In genomic region chr5:88721565-88722212, GRCm38 (mm10) we compare ENCODE assay signal across 8 mouse cellular contexts. TPM values are rescaled to one million over a fixed set of nuclear protein-coding genes. Genes with fewer than 3 reads are reported as not detected.
A peak's percentile ranks its signal among the peaks of the same experiment; 100 is the strongest.
DNase-seq lines count a peak whose midpoint lies in the region; ATAC-seq and TF ChIP-seq lines count a peak whose summit lies in the region.

No protein-coding gene starts in this region.

- no peak for TF ChIP-seq CTCF in layer of hippocampus, adult 2 months (conservative IDR thresholded peaks at IDR 0.05)
- no peak for TF ChIP-seq CTCF in cerebellum, adult 2 months (IDR thresholded peaks at IDR 0.05; ENCODE audit: borderline replicate concordance, insufficient read depth, low read depth, low read length)

- H3K4me3 ChIP-seq in layer of hippocampus, adult 2 months: peak overlapping the region; percentile 83
- peak overlapping the region; percentile 69 for H3K4me3 ChIP-seq in cerebellum, adult 2 months (replicated peaks; ENCODE audit: insufficient read depth, low read depth, low read length)
- peak overlapping the region; percentile 96 for H3K4me3 ChIP-seq in forebrain, embryonic 16.5 days (replicated peaks; ENCODE audit: low read length)
- H3K4me3 ChIP-seq in intestine, embryonic 16.5 days (ENCODE audit: low read length): peak overlapping the region; percentile 100
- H3K4me3 ChIP-seq in liver, embryonic 13.5 days (replicated peaks): peak overlapping the region; percentile 100
- H3K4me3 ChIP-seq in stomach, embryonic 15.5 days (replicated peaks): peak overlapping the region; percentile 98

- no peaks in the 10 kb centered on the region for H3K36me3 ChIP-seq in forebrain, embryonic 16.5 days (ENCODE audit: control insufficient read depth, insufficient read depth)
- H3K36me3 ChIP-seq in intestine, embryonic 16.5 days (ENCODE audit: control insufficient read depth, insufficient read depth, low read length): no peaks in the 10 kb centered on the region
- peaks cover 3% of the 10 kb centered on the region for H3K36me3 ChIP-seq in liver, embryonic 13.5 days
- no peaks in the 10 kb centered on the region for H3K36me3 ChIP-seq in stomach, embryonic 15.5 days

- no peaks in the 10 kb centered on the region for H3K27me3 ChIP-seq in cerebellum, adult 2 months (ENCODE audit: control insufficient read depth, insufficient read depth, low read length)
- H3K27me3 ChIP-seq in forebrain, embryonic 16.5 days (replicated peaks; ENCODE audit: control insufficient read depth, insufficient read depth, low read length): no peaks in the 10 kb centered on the region
- no peaks in the 10 kb centered on the region for H3K27me3 ChIP-seq in intestine, embryonic 16.5 days (replicated peaks; ENCODE audit: control insufficient read depth, insufficient read depth, low read length)
- no peaks in the 10 kb centered on the region for H3K27me3 ChIP-seq in liver, embryonic 13.5 days
- H3K27me3 ChIP-seq in stomach, embryonic 15.5 days (replicated peaks): no peaks in the 10 kb centered on the region

- TF ChIP-seq POLR2A in cerebellum, adult 2 months (IDR thresholded peaks at IDR 0.05; ENCODE audit: borderline replicate concordance, insufficient read depth, low read length): no peak

- peaks cover 3% of the 10 kb centered on the region; the same call in 1 of the 2 replicates for H3K4me1 ChIP-seq in cerebellum, adult 2 months (ENCODE audit: control insufficient read depth, insufficient read depth, low read length)
- H3K4me1 ChIP-seq in forebrain, embryonic 16.5 days (replicated peaks; ENCODE audit: control insufficient read depth, insufficient read depth, low read length): peaks cover 26% of the 10 kb centered on the region
- H3K4me1 ChIP-seq in intestine, embryonic 16.5 days (ENCODE audit: control insufficient read depth, insufficient read depth, low read length): peaks cover 16% of the 10 kb centered on the region
- H3K4me1 ChIP-seq in liver, embryonic 13.5 days (replicated peaks): peaks cover 53% of the 10 kb centered on the region
- peaks cover 21% of the 10 kb centered on the region for H3K4me1 ChIP-seq in stomach, embryonic 15.5 days

- DNase-seq in layer of hippocampus, adult 2 months (ENCODE audit: low spot score in 2 of 2): no peak
- DNase-seq in layer of hippocampus, adult 18-20 months (ENCODE audit: low spot score in 2 of 2): no peak
- peak; percentile 33 to 64 for DNase-seq in cerebellum, adult 2 months
- peak; percentile 56 for DNase-seq in liver, embryonic 13.5 days

- WGBS in cerebellum, adult 2 months: under 1% methylated on average over 31 of the region's 31 CpGs
- WGBS in forebrain, embryonic 16.5 days: under 1% methylated on average over 31 of the region's 31 CpGs
- 1% methylated on average over 31 of the region's 31 CpGs for WGBS in intestine, embryonic 16.5 days
- under 1% methylated on average over 31 of the region's 31 CpGs for WGBS in liver, embryonic 13.5 days (ENCODE audit: insufficient replicate concordance)
- 2% methylated on average over 31 of the region's 31 CpGs for WGBS in stomach, embryonic 15.5 days

- H3K27ac ChIP-seq in layer of hippocampus, adult 2 months: peak overlapping the region; percentile 95; the same call in 1 of the 2 replicates
- peak overlapping the region; percentile 9 for H3K27ac ChIP-seq in cerebellum, adult 2 months (ENCODE audit: insufficient read depth, low read length)
- H3K27ac ChIP-seq in forebrain, embryonic 16.5 days (ENCODE audit: low read length): peak overlapping the region; percentile 81
- peak overlapping the region; percentile 94; the same call in 1 of the 2 replicates for H3K27ac ChIP-seq in intestine, embryonic 16.5 days (ENCODE audit: low read length)
- H3K27ac ChIP-seq in liver, embryonic 13.5 days: peak overlapping the region; percentile 97
- peak overlapping the region; percentile 97 for H3K27ac ChIP-seq in stomach, embryonic 15.5 days

- no peaks in the 10 kb centered on the region for H3K9me3 ChIP-seq in forebrain, embryonic 16.5 days (ENCODE audit: control insufficient read depth, low read length)
- H3K9me3 ChIP-seq in intestine, embryonic 16.5 days (ENCODE audit: control insufficient read depth, low read length): no peaks in the 10 kb centered on the region
- no peaks in the 10 kb centered on the region for H3K9me3 ChIP-seq in liver, embryonic 13.5 days (replicated peaks)
- H3K9me3 ChIP-seq in stomach, embryonic 15.5 days: no peaks in the 10 kb centered on the region

- peak overlapping the region; percentile 98 for H3K9ac ChIP-seq in forebrain, embryonic 16.5 days (replicated peaks; ENCODE audit: low read depth, low read length)
- H3K9ac ChIP-seq in intestine, embryonic 16.5 days (ENCODE audit: low read depth, low read length): peak overlapping the region; percentile 96
- peak overlapping the region; percentile 100 for H3K9ac ChIP-seq in liver, embryonic 13.5 days
- peak overlapping the region; percentile 96 for H3K9ac ChIP-seq in stomach, embryonic 15.5 days

- ATAC-seq in forebrain, embryonic 16.5 days: peak; percentile 34
- peak; percentile 45 for ATAC-seq in intestine, embryonic 16.5 days
- ATAC-seq in liver, embryonic 13.5 days (ENCODE audit: low read depth): peak; percentile 61
- peak; percentile 48 for ATAC-seq in monocyte, adult 5-6 weeks (replicated peaks; ENCODE audit: insufficient number of reproducible peaks, low FRiP score, low TSS enrichment, poor library complexity, severe bottlenecking)
- ATAC-seq in stomach, embryonic 15.5 days (ENCODE audit: insufficient read depth, low FRiP score, low read depth): peak; percentile 58

- peak overlapping the region; percentile 86 for H3K4me2 ChIP-seq in forebrain, embryonic 16.5 days (ENCODE audit: low read length)
- H3K4me2 ChIP-seq in intestine, embryonic 16.5 days (ENCODE audit: low read depth, low read length): peak overlapping the region; percentile 94
- peak overlapping the region; percentile 92 for H3K4me2 ChIP-seq in liver, embryonic 13.5 days
- peak overlapping the region; percentile 91 for H3K4me2 ChIP-seq in stomach, embryonic 15.5 days

RNA-seq across cellular contexts. Expression of gene Mob1b, which starts 1.0 kb away (rescaled TPM):
- 10 to 100 TPM; 29.6 to 31.9 TPM for total RNA-seq in layer of hippocampus, adult 2 months (2021)
- 10 to 100 TPM; 25.4 to 26.8 TPM for total RNA-seq in layer of hippocampus, adult 18-20 months (2021)
- 11.9 and 12.7 TPM in 2 replicates for polyA plus RNA-seq in cerebellum, adult 2 months (2012; rRNA removed)
- 13.6 and 16.0 TPM in 2 replicates for polyA plus RNA-seq in forebrain, embryonic 16.5 days (2015; fragmentation: Nextera tagmentation; extraction: Ambion mirVana)
- 8.7 and 10.3 TPM in 2 replicates for polyA plus RNA-seq in intestine, embryonic 16.5 days (2015; fragmentation: Nextera tagmentation; extraction: Ambion mirVana)
- 8.8 and 11.4 TPM in 2 replicates for polyA plus RNA-seq in liver, embryonic 13.5 days (2015; fragmentation: Nextera tagmentation; extraction: Ambion mirVana)
- total RNA-seq in monocyte, adult 5-6 weeks (2017): 12.2 to 18.6 TPM (median 16.3 TPM) in 3 replicates
- 11.7 and 12.9 TPM in 2 replicates for polyA plus RNA-seq in stomach, embryonic 15.5 days (2015; fragmentation: Nextera tagmentation; extraction: Ambion mirVana)

RNA-seq across cellular contexts. Expression of gene Dck, which starts 43.1 kb away (rescaled TPM):
- total RNA-seq in layer of hippocampus, adult 2 months (2021): 10 to 100 TPM; 13.7 to 14.9 TPM
- 10 to 100 TPM; 12.1 to 12.5 TPM for total RNA-seq in layer of hippocampus, adult 18-20 months (2021)
- 16.6 and 17.3 TPM in 2 replicates for polyA plus RNA-seq in cerebellum, adult 2 months (2012; rRNA removed)
- 77.2 and 95.8 TPM in 2 replicates for polyA plus RNA-seq in forebrain, embryonic 16.5 days (2015; fragmentation: Nextera tagmentation; extraction: Ambion mirVana)
- 29.6 and 32.7 TPM in 2 replicates for polyA plus RNA-seq in intestine, embryonic 16.5 days (2015; fragmentation: Nextera tagmentation; extraction: Ambion mirVana)
- 95.8 and 127 TPM in 2 replicates for polyA plus RNA-seq in liver, embryonic 13.5 days (2015; fragmentation: Nextera tagmentation; extraction: Ambion mirVana)
- 18.0 to 19.1 TPM (median 18.9 TPM) in 3 replicates for total RNA-seq in monocyte, adult 5-6 weeks (2017)
- 41.8 and 44.6 TPM in 2 replicates for polyA plus RNA-seq in stomach, embryonic 15.5 days (2015; fragmentation: Nextera tagmentation; extraction: Ambion mirVana)

RNA-seq across cellular contexts. Expression of gene Grsf1, which starts 45.7 kb away (rescaled TPM):
- 10 to 100 TPM; 87.2 to 95.2 TPM for total RNA-seq in layer of hippocampus, adult 2 months (2021)
- 10 to 100 TPM; 91.8 to 99.3 TPM for total RNA-seq in layer of hippocampus, adult 18-20 months (2021)
- 113 and 120 TPM in 2 replicates for polyA plus RNA-seq in cerebellum, adult 2 months (2012; rRNA removed)
- polyA plus RNA-seq in forebrain, embryonic 16.5 days (2015; fragmentation: Nextera tagmentation; extraction: Ambion mirVana): 62.9 and 66.5 TPM in 2 replicates
- 11.7 and 23.9 TPM in 2 replicates for polyA plus RNA-seq in intestine, embryonic 16.5 days (2015; fragmentation: Nextera tagmentation; extraction: Ambion mirVana)
- polyA plus RNA-seq in liver, embryonic 13.5 days (2015; fragmentation: Nextera tagmentation; extraction: Ambion mirVana): 29.5 and 30.7 TPM in 2 replicates
- total RNA-seq in monocyte, adult 5-6 weeks (2017): 64.2 to 83.6 TPM (median 72.0 TPM) in 3 replicates
- 51.0 and 51.4 TPM in 2 replicates for polyA plus RNA-seq in stomach, embryonic 15.5 days (2015; fragmentation: Nextera tagmentation; extraction: Ambion mirVana)

Comparison
In these comparisons a context has a peak if more than half of its experiments do, and no peak if none do; other contexts are left out.
1. DNase-seq: peak in cerebellum, adult 2 months (2 of 2) and liver, embryonic 13.5 days (single experiment); none in layer of hippocampus, adult 2 months (0 of 2) and layer of hippocampus, adult 18-20 months (0 of 2).
2. H3K27ac ChIP-seq: peak in every context shown above with its lines; median percentile 97 in liver, embryonic 13.5 days; 97 in stomach, embryonic 15.5 days; 95 in layer of hippocampus, adult 2 months; 94 in intestine, embryonic 16.5 days; 81 in forebrain, embryonic 16.5 days; 9 in cerebellum, adult 2 months.
3. Peak in every context shown above with its lines, with median percentiles within 50 percentile points of each other: H3K4me3 ChIP-seq, ATAC-seq, H3K4me2 ChIP-seq and H3K9ac ChIP-seq.